Mouse (Mus musculus): Measurements from ENCODE around the gene Jade1. TPM values are rescaled to one million over a fixed set of nuclear protein-coding genes. Genes with fewer than 3 reads are reported as not detected.

Jade1 gene
- polyA plus RNA-seq, 1 experiment: 17.1 TPM

Other genes with a start within 250 kb of the Jade1 start
- 6.1 and 6.5 TPM in 2 replicates for gene Sclt1, start 186.8 kb downstream of the Jade1 start, polyA plus RNA-seq (2012; rRNA removed)
- gene D3Ertd751e, start 186.9 kb downstream of the Jade1 start, polyA plus RNA-seq (2012; rRNA removed): 9.2 and 10.3 TPM in 2 replicates